Mouse (Mus musculus): ENCODE results near the gene Astn2. TPM values are rescaled to one million over a fixed set of nuclear protein-coding genes. Genes with fewer than 3 reads are reported as not detected.

Gene Astn2
- polyA plus RNA-seq, 1 experiment from 2014 or later, result 0.15 TPM

- Histone ChIP-seq H3K9ac (ENCODE audit: low read length) (no peak overlapping the region), H3K4me3 (replicated peaks; ENCODE audit: low read length) (no peak overlapping the region), H3K9me3 (replicated peaks; ENCODE audit: control insufficient read depth, low read length) (no peaks in the 10 kb centered on the region), H3K36me3 (ENCODE audit: control insufficient read depth, insufficient read depth, low read length) (no peaks in the 10 kb centered on the region), H3K27me3 (ENCODE audit: control insufficient read depth, insufficient read depth, low read length) (no peaks in the 10 kb centered on the region), H3K27ac (ENCODE audit: low read length) (no peak overlapping the region), H3K4me1 (ENCODE audit: control insufficient read depth, insufficient read depth, low read length) (no peaks in the 10 kb centered on the region), H3K4me2 (ENCODE audit: low read depth, low read length) (no peak overlapping the region)
- WGBS, result 74% methylated on average over 3 of the region's 3 CpGs
- ATAC-seq (ENCODE audit: insufficient read depth, low FRiP score), result no peak
Measured at GRCm38 (mm10) chr4:66337443-66337842, 67.0 kb downstream of the Astn2 start.

DNA sequence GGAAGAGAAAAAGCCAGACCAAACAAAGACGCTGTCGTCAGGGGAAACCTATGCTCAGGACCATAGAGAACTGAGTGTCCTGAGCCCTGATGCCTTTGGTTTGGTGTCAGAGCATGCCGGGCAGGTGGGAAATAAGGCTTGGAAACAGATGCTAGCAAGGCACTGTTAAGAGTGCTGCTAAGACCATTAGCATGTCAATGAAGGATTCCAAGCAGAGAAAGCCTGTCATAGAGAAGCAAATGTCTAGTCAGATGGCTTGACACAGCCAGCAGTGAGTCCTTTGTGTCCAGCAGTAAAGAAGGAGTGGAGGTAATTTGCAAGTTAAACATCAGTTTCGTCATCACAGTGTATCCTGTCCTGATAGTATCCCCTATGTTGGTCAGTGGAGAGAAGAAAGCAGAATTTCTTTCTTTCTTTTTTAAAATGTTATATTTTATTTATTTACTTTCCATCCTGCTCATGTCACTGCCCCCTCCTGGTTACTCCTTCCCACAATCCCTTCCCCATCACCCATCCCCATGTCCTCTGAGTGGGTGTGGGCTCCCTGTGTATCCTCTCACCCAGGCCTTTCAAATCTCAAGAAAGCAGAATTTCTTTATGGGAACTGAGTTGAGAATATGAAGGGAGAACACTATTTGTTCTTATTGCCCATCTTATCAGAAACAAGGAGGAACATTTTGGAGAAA, 73.7 kb downstream of the Astn2 start:
- 31% methylated on average over 4 of the region's 4 CpGs for WGBS
- no peak overlapping the region for H3K9ac ChIP-seq (ENCODE audit: low read length)

GRCm38 (mm10) chr4:66321051-66321450, 83.4 kb downstream of the Astn2 start:
- WGBS, result 86% methylated on average over 2 of the region's 2 CpGs
- Histone ChIP-seq H3K4me3 (replicated peaks; ENCODE audit: low read length) (no peak overlapping the region), H3K9ac (ENCODE audit: low read length) (no peak overlapping the region), H3K27me3 (ENCODE audit: control insufficient read depth, insufficient read depth, low read length) (no peaks in the 10 kb centered on the region), H3K4me2 (ENCODE audit: low read depth, low read length) (no peak overlapping the region), H3K36me3 (ENCODE audit: control insufficient read depth, insufficient read depth, low read length) (no peaks in the 10 kb centered on the region), H3K4me1 (ENCODE audit: control insufficient read depth, insufficient read depth, low read length) (no peaks in the 10 kb centered on the region), H3K27ac (ENCODE audit: low read length) (no peak overlapping the region), H3K9me3 (replicated peaks; ENCODE audit: control insufficient read depth, low read length) (no peaks in the 10 kb centered on the region)
- no peak for ATAC-seq (ENCODE audit: insufficient read depth, low FRiP score)

More for the DNA sequence above, 73.7 kb downstream of the Astn2 start:
- Histone ChIP-seq H3K4me2 (ENCODE audit: low read depth, low read length) (no peak overlapping the region), H3K27me3 (ENCODE audit: control insufficient read depth, insufficient read depth, low read length) (no peaks in the 10 kb centered on the region), H3K36me3 (ENCODE audit: control insufficient read depth, insufficient read depth, low read length) (no peaks in the 10 kb centered on the region), H3K27ac (ENCODE audit: low read length) (no peak overlapping the region), H3K9me3 (replicated peaks; ENCODE audit: control insufficient read depth, low read length) (no peaks in the 10 kb centered on the region), H3K4me1 (ENCODE audit: control insufficient read depth, insufficient read depth, low read length) (no peaks in the 10 kb centered on the region), H3K4me3 (replicated peaks; ENCODE audit: low read length) (no peak overlapping the region)
- no peak for ATAC-seq (ENCODE audit: insufficient read depth, low FRiP score)

GRCm38 (mm10) chr4:66314806-66315484, 89.5 kb downstream of the Astn2 start:
- Histone ChIP-seq H3K9ac (ENCODE audit: low read length) (no peak overlapping the region), H3K36me3 (ENCODE audit: control insufficient read depth, insufficient read depth, low read length) (no peaks in the 10 kb centered on the region), H3K27ac (ENCODE audit: low read length) (no peak overlapping the region), H3K27me3 (ENCODE audit: control insufficient read depth, insufficient read depth, low read length) (no peaks in the 10 kb centered on the region), H3K9me3 (replicated peaks; ENCODE audit: control insufficient read depth, low read length) (no peaks in the 10 kb centered on the region), H3K4me2 (ENCODE audit: low read depth, low read length) (no peak overlapping the region), H3K4me1 (ENCODE audit: control insufficient read depth, insufficient read depth, low read length) (no peaks in the 10 kb centered on the region), H3K4me3 (replicated peaks; ENCODE audit: low read length) (no peak overlapping the region)
- no peak for ATAC-seq (ENCODE audit: insufficient read depth, low FRiP score)
- 28% methylated on average over 8 of the region's 8 CpGs for WGBS

- Histone ChIP-seq H3K4me2 (ENCODE audit: low read depth, low read length) (no peak overlapping the region), H3K9ac (ENCODE audit: low read length) (no peak overlapping the region), H3K27ac (ENCODE audit: low read length) (no peak overlapping the region), H3K27me3 (ENCODE audit: control insufficient read depth, insufficient read depth, low read length) (no peaks in the 10 kb centered on the region), H3K4me1 (ENCODE audit: control insufficient read depth, insufficient read depth, low read length) (no peaks in the 10 kb centered on the region), H3K36me3 (ENCODE audit: control insufficient read depth, insufficient read depth, low read length) (no peaks in the 10 kb centered on the region), H3K9me3 (replicated peaks; ENCODE audit: control insufficient read depth, low read length) (no peaks in the 10 kb centered on the region), H3K4me3 (replicated peaks; ENCODE audit: low read length) (no peak overlapping the region)
- WGBS, result 66% methylated on average over 1 of the region's 1 CpGs
- no peak for ATAC-seq (ENCODE audit: insufficient read depth, low FRiP score)
Measured at GRCm38 (mm10) chr4:66312733-66313132, 91.7 kb downstream of the Astn2 start.

GRCm38 (mm10) chr4:66310315-66311020, 93.9 kb downstream of the Astn2 start:
- no peak overlapping the region for H3K27ac ChIP-seq (ENCODE audit: low read length)
- 84% methylated on average over 7 of the region's 7 CpGs for WGBS
- no peaks in the 10 kb centered on the region for H3K4me1 ChIP-seq (ENCODE audit: control insufficient read depth, insufficient read depth, low read length)
- no peak overlapping the region for H3K4me2 ChIP-seq (ENCODE audit: low read depth, low read length)
- H3K27me3 ChIP-seq (ENCODE audit: control insufficient read depth, insufficient read depth, low read length), result no peaks in the 10 kb centered on the region
- ATAC-seq (ENCODE audit: insufficient read depth, low FRiP score), result no peak
- H3K4me3 ChIP-seq (replicated peaks; ENCODE audit: low read length), result no peak overlapping the region
- no peak overlapping the region for H3K9ac ChIP-seq (ENCODE audit: low read length)
- no peaks in the 10 kb centered on the region for H3K9me3 ChIP-seq (replicated peaks; ENCODE audit: control insufficient read depth, low read length)
- H3K36me3 ChIP-seq (ENCODE audit: control insufficient read depth, insufficient read depth, low read length), result no peaks in the 10 kb centered on the region

- H3K27me3 ChIP-seq (ENCODE audit: control insufficient read depth, insufficient read depth, low read length), result no peaks in the 10 kb centered on the region
- WGBS, result 71% methylated on average over 6 of the region's 6 CpGs
- no peak for ATAC-seq (ENCODE audit: insufficient read depth, low FRiP score)
Measured at GRCm38 (mm10) chr4:66306377-66306776, 98.0 kb downstream of the Astn2 start.

GRCm38 (mm10) chr4:66302686-66303310, 101.6 kb downstream of the Astn2 start:
- Histone ChIP-seq H3K27me3 (ENCODE audit: control insufficient read depth, insufficient read depth, low read length) (no peaks in the 10 kb centered on the region), H3K4me1 (ENCODE audit: control insufficient read depth, insufficient read depth, low read length) (no peaks in the 10 kb centered on the region), H3K4me3 (replicated peaks; ENCODE audit: low read length) (no peak overlapping the region), H3K36me3 (ENCODE audit: control insufficient read depth, insufficient read depth, low read length) (no peaks in the 10 kb centered on the region), H3K9me3 (replicated peaks; ENCODE audit: control insufficient read depth, low read length) (no peaks in the 10 kb centered on the region), H3K9ac (ENCODE audit: low read length) (no peak overlapping the region), H3K4me2 (ENCODE audit: low read depth, low read length) (no peak overlapping the region), H3K27ac (ENCODE audit: low read length) (no peak overlapping the region)
- 63% methylated on average over 7 of the region's 7 CpGs for WGBS
- no peak for ATAC-seq (ENCODE audit: insufficient read depth, low FRiP score)

More at GRCm38 (mm10) chr4:66306377-66306776, 98.0 kb downstream of the Astn2 start:
- Histone ChIP-seq H3K9me3 (replicated peaks; ENCODE audit: control insufficient read depth, low read length) (no peaks in the 10 kb centered on the region), H3K27ac (ENCODE audit: low read length) (no peak overlapping the region), H3K4me3 (replicated peaks; ENCODE audit: low read length) (no peak overlapping the region), H3K9ac (ENCODE audit: low read length) (no peak overlapping the region), H3K4me1 (ENCODE audit: control insufficient read depth, insufficient read depth, low read length) (no peaks in the 10 kb centered on the region), H3K36me3 (ENCODE audit: control insufficient read depth, insufficient read depth, low read length) (no peaks in the 10 kb centered on the region), H3K4me2 (ENCODE audit: low read depth, low read length) (no peak overlapping the region)

- H3K27ac ChIP-seq (ENCODE audit: low read length), result no peak overlapping the region
- no peaks in the 10 kb centered on the region for H3K4me1 ChIP-seq (ENCODE audit: control insufficient read depth, insufficient read depth, low read length)
- H3K9ac ChIP-seq (ENCODE audit: low read length), result no peak overlapping the region
- H3K4me2 ChIP-seq (ENCODE audit: low read depth, low read length), result no peak overlapping the region
- H3K9me3 ChIP-seq (replicated peaks; ENCODE audit: control insufficient read depth, low read length), result no peaks in the 10 kb centered on the region
- no peaks in the 10 kb centered on the region for H3K27me3 ChIP-seq (ENCODE audit: control insufficient read depth, insufficient read depth, low read length)
- no peak for ATAC-seq (ENCODE audit: insufficient read depth, low FRiP score)
- no peak overlapping the region for H3K4me3 ChIP-seq (replicated peaks; ENCODE audit: low read length)
- no peaks in the 10 kb centered on the region for H3K36me3 ChIP-seq (ENCODE audit: control insufficient read depth, insufficient read depth, low read length)
Measured at GRCm38 (mm10) chr4:66285034-66285433, 119.4 kb downstream of the Astn2 start.
